Mouse (Mus musculus): ENCODE measurements around the gene Thra.

Gene Thra

DNA sequence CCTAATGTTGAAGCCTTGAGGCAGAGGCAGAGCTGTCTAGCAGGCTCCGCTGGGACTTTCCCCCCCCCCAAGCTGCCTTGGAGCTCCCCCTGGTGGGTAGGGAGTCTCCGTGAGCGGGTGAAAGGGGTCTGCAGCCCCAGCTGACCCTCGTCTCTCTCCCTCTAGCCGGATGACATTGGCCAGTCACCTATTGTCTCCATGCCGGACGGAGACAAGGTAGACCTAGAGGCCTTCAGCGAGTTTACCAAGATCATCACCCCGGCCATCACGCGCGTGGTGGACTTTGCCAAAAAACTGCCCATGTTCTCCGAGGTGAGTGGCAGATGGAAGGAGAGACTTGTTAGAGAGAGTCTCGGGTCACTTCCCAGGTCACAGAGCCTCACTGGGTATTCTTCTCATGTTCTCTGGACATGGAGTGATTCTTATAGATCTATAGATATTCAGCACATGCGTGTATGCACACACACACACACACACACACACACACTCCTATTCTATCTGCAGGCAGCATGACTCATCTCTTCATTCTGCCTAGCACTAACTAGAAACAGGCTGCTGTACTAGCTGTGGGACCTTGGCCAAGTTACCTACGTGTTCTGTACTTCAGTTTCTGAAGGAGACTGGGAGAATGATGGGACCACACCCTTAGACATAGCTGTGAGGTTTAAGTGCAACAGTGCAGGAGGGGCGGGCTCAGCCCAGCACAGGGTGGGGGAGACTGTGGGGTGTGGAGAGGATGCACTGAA, 22.5 kb downstream of the Thra start:
- intact Hi-C loops (cut with DNase I), result no loop called here

DNA sequence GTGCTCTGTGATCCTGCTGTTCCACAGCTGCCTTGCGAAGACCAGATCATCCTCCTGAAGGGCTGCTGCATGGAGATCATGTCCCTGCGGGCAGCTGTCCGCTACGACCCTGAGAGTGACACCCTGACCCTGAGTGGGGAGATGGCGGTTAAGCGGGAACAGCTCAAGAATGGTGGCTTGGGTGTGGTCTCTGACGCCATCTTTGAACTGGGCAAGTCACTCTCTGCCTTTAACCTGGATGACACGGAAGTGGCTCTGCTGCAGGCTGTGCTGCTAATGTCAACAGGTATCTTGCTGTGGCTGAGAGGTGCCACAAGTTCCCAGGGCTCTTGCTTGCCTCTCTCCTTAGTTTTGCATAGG, 23.0 kb downstream of the Thra start:
- intact Hi-C loops (cut with DNase I), result no loop called here

DNA sequence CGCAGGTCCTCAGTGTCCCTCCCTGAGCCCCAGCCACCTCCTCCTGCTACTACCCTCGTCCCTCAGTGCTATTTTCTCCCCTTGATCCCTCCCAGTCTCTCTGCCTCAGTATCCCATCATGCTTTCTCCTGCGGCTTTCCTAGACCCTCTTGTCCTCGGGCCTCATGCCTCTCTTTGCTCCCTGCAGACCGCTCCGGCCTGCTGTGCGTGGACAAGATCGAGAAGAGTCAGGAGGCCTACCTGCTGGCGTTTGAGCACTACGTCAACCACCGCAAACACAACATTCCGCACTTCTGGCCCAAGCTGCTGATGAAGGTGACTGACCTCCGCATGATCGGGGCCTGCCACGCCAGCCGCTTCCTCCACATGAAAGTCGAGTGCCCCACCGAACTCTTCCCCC, 23.7 kb downstream of the Thra start:
- intact Hi-C loops (cut with DNase I), result no loop called here

DNA sequence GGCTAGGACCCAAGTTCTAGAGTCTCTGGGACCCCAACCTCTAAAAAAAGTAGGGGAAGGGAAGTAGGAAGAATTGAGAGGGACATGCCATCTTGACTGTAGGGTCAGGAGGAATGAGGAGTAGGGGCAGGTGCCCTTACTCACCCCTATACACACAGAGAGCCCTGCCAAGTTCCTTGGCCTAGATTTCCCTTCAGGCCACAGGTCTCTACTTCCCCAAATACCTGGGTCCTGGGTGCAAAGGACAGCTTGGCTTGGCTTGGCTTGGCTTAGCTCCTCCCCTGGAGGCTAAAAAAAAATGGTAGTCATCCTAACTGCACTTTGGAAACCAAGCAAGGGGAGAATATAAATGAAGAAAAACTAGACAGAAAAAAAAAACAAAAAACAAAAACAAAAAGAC, 24.3 kb downstream of the Thra start:
- intact Hi-C loops (cut with DNase I), result no loop called here

DNA sequence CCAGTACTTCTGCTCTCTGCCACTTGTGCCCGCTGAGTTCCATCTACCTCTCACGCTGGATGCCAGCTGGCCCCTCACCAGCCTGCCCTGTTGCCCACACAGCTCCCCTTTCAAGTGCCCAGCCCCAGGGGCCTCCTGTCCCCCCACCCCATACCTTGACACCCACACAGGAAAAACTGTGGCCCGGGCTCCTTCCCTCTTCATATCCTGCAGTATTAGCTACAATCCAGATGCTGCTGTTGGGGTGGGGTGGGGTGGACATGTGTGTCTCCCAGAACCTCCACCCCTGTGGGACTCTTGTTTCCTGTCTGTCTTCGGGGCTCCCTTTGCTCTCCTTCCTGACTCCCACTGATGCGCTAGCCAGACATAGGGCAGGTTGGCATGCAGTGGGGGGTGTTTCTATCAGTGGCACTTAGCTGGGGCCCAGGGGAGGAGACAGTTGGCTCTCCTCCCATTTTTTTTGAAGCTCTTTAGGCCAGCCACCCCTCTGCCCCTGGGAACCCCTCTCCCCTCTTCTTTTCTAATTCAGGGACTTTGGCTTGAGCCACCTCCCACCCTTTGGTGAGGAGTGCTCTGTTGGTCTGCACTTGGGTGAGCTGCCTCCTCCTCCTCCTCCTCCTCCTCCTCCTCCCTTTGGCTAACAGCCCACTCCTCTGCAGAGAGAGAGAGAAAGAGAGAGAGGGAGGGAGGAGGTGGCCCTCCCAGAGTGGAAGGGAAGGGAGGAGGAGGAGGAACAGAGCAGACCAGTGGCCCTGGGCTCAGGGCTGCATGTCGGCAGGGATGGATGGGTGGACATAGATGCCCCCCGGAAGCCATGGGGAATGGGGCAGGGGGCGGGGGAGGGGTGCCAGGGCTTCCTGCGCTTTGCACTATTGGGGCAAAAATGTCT, 25.2 kb downstream of the Thra start:
- intact Hi-C loops (cut with DNase I), result no loop called here

DNA sequence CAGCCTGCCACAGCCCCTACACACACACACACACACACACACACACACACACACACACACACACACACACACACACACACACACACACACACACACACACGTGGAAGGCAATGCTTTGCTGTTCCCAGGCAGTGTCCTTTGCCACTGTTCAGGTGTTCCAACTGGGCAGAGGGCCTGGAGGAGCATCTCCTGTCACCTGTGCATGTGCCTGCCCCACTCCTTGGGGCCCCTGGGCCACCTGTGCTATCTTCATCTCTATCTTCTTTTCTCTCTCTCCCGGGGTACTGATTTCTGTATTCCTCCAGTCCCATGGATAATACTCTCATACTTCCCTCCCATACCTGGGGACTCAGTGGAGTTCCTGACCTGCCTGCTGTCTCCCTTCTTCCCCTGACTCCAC, 25.9 kb downstream of the Thra start:
- intact Hi-C loops (cut with DNase I), result no loop called here

DNA sequence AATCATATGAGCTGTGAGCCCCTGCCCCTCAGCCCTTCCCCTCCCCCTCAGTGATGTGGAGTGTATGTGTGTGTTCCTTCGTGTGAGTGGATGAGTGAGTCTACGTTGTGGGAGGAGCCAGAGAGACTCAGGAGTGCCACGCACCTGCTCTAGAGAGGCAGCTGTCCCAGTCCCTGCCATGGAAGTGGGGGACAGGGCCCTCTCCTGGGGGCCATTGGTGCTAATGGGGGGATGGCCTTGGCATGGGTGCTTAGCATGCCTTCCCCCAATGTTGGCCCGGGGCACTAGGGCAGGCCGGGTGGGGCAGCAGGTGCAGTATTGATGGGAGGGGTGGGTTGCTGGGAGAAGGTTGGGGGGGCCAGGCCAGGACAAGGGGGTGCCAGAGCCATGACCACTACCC, 26.4 kb downstream of the Thra start:
- intact Hi-C loops (cut with DNase I), result no loop called here

DNA sequence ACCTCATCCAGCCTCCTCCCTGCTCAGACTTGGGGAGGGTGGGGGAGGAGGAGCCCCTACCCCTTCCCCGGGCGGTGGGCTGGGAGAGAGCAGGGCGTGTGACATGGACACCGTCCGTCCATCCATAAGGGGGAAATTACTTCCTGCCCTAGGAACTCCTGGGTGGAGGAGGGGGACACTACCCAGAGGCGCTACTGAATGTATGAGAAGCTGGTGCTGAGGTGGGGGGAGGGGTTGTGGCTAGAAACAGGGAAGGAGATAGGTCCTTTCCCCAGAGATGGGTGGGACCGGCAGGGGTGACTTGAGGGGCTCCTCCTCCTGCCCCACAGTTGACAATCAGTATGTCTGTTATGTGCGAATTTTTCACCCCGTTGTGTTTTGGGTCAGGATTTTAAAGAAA, 26.8 kb downstream of the Thra start:
- intact Hi-C loops (cut with DNase I), result no loop called here

DNA sequence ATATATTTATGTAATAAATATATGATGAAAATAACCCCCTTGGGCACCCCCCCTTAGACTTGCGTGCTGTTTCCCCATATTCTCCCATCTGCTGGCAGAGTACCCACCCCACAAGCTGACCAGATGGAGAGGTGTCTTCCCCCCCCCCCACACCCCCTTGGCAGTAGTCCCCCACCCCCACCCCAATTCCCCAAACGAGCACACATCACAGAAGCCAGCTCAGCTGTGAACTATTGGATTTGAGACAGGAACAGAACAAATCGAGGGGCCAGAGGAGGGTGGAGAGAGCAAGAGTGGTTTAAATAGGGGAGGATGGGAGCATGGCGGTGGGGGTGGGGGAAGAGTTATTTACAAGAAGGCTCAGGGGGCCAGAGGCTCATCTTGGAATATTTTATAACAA, 27.3 kb downstream of the Thra start:
- intact Hi-C loops (cut with DNase I), result no loop called here

DNA sequence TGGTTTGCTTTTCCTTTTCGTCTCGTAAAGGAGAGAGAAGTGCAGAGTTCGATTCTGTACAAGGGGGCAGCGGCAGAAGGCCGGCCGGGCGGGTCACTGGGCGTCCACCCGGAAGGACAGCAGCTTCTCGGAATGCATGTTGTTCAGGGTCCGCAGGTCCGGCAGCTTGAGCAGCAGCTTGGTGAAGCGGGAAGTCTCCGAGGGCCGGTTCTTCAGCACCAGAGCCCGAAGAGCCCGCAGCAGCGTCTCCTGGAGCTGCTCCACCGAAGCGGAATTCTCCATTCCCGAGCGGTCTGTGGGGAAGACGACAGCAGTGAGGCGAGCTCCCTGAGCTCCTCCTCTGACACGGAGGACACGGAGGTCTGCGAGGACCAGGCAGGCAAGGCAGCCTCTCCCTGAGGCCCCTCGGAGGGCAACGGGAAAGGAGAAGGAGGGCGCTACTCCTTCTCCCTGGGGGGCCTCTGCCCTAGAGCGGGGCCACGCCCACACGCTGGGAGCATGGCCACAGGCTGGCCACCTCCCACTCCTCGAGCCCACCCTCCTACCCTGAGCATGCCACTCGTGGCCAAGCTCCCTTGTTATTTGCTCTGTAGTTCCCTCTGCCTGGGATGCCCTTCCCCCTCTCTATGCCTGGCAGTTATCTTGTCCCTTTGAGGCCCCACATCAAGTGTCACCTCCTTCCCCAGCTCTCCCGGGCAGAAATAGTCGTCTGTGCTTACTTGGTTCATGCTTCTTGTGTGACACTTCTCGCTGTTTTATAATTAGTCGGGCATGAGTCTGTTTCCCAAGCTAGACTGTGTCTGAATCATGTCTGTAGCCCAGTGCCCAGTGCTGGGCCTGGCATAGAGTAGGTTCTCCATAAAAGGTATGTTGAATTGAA, 27.9 kb downstream of the Thra start:
- intact Hi-C loops (cut with DNase I), result no loop called here

DNA sequence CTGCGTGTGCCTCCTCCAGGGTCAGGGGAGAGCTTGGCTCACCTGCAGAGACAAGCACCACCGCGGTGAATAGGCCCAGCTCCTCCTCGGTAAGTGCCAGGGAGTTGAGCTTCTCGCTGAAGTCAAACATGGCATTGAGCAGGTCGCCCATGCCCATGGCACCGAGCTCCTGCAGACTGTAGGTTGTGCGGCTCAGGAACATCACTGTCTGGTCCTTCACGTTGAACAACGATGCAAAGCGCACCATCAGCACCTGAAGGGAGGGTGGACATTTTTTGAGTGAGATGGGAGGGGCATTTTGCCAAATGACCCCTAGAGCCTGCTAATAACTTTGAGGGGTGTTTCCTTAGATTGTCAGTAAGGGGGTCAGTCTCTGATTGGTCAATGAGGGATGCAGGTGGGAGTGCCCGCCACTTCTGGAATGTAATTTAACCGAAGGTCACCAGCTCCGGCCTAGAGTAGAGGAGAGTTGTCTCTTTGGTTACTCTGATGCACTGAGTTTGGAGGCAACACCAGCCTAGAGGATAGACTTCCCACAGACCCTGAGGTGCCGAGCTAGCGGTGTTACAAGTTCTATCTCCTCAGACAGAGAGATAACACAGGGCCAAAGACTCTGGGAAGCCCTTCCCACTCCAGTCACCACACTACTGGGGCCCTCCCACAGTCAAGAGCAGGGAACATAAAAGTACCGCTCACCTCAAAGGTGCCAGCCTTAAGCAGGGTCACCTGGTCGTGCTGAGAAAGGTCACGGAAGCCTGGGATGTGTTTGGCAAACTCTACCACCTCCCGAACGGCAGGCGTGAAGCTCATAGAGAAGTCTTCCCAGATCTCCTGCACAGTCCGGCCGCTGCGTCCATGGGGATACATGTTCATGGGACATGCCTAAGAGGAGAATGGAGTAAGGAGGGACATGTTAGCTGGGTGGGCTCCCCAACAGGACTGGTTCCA, 28.8 kb downstream of the Thra start:
- intact Hi-C loops (cut with DNase I), result no loop called here

DNA sequence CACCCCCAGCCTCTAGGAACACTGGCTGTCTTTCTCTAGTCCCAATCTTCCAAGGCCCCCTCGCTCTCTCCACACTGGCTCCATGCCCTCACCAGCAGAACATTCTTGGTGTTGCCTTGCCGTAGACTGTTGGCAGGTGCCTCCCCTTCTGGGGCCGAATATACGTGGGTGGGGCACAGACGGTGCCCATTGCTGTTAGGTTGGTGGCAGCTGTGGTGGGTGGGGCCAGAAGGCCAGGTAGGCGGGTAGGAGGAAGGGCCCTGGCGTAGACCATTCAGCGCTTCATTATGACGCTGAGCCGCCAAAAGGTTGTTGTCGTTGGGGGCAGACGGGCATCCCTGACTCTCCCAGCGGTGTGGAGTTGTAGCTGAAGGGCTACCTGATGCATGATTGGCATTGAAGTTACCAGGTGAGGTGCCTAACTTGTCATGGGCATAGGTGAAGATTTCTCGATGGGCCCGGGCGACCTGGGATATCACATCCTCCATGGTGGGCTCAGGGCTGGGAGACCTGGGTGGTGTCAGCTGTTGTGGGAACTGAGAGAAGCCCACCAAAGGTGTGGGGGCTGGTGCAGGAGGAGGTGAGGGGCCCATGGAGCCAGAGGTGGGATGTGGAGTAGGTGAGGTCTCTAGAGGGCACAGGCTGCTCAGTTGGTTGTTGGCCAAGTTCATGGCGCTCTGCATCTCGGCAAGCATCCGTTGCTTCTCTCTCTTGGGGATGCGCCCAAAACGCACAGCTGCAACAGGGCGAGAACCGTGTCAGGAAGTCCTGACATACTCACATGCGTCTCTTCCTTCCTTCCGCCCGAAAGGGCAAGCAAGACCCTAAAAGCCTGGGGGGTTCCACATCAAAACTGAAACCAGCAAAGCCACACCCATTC, 29.9 kb downstream of the Thra start:
- intact Hi-C loops (cut with DNase I), result no loop called here

DNA sequence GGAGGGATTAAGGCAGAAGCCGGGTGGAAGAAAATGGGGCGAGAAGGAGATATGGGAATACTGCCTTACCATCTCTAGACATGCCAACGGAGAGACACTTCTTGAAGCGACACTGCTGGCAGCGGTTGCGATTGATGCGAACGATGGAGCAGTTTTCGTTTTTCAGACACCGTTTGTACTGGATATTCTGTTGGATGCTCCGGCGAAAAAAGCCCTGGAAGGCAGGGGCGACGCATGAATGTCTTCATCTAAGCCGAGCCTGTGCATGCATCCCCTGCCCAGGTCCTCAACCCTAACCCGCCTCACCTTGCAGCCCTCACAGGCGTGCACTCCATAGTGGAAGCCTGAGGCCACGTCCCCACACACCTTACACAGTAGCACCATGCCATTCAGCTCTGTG, 30.7 kb downstream of the Thra start:
- intact Hi-C loops (cut with DNase I), result no loop called here

DNA sequence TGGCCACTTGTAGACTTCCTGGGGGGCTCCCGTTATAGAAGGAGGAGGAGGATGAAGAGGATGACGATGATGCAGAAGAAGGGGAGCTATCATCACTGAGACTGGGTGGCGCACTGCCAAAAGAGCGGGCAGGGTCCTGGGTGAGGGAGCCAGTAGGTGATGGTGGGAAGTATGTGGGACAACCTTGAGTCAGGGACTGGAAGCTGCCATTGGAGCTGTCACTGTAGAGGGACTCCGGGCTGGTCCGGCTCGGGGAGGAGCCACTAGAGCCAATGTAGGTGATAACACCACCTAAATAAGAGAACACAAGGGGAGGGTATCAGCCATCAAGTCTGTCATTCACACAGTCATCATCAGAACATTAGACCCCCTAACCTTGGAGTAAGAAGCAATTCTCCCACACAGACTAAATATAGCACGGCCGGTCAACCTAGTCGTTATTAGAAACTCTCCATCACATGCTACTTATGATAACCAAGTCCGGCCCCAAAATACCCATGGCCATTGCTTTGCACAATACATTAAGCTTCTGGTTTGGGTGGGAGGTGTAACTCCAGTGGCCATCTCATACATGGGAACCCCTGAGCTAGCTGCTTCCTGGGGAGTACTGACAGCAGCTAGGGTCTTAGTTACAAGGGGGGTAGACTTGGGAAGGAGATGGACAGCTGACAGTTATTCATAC, 31.5 kb downstream of the Thra start:
- intact Hi-C loops (cut with DNase I), result no loop called here

DNA sequence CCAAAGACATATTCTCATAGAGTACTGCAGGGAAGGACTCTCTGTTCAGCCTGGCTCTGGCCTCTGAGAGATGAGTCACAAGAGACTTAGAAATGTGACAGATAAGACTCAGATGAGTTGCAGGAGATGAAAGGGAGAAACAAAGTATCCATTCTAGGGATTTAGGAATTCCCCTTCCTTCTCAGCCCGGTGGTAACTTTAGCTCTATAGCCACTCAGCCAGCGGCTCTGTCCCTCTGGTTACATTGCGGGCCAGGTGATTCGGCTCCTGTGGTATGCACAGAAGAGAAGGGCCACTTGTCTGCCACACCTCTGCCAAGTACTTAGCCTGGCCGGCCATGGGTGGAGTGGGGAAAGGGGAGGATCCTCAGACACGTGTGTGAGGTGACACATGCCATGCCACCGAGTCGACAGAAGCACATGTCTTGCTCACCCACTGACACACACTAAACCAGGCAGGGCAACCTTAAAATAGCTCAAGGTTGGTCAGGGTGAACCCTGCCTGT, 32.3 kb downstream of the Thra start:
- intact Hi-C loops (cut with DNase I), result no loop called here

DNA sequence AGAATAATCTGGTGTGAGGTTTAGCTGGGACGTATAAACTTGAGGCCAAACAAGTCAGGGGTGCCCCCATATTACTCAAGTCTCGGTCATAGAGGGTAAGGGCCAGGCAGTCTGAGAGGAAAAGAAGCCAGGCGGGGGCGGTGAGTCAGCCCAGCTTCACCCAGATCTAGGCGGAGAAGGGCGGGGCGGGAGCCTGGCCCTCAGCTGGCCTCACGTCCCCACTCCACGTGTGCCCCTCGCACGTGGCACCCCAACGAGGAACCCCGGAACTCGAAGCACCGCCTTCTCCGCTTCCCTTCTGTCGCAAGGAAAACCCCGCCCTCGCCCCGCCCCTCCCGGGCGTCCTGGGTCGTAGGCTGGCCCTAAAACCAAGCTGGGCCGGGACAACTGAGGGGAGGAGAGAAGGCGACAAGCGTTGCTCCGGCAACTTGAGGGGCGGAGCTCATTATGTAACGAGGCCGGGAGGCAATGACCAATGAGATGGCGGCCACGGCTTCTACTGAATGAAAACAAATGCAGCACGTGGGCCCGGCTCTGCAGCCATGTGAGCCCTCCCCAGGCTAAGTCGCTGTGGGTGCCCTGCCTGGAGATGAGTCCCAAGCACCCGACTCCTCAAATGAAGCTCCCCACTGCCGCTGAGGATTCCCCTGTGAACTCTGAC, 33.3 kb downstream of the Thra start:
- intact Hi-C loops (cut with DNase I), result no loop called here

DNA sequence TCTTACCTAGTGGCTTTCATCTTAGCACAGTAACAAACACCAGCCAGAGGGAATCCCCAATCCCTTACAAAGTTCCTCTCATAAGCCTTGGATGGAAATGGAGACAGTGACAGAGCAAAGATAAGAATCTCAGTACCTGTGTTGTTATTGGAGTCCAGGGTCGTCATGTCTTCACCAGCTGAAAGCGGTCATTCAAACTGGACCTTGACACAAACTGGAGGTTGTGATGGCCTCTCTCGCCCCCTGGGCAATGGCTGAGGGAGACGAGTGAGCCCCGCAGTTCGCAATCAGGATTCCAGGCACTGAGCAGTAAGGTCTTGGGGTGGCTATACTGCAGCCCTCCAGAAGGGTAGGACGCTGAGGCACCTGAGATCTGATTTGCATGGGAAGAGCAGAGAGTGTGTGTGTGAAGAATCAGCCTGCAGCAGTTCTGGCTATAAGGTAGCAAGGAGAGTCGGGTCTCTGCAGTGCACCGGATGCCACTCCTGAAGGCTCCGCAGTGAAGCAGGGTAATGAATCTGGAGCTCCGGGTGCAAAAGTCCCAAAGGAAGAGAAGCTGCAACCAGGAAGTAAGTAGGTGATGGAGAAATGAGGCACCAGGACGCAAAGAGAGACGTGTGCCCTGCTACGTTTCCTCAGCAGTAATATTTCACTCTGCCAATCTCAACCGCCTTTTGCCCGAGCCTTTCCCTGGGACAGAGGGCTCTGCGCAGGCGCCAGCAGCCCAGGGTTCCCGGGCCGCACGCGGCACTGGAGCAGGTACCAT, 34.3 kb downstream of the Thra start, which contains the start of gene Nr1d1:
Gene Nr1d1, minus strand, starts transcription at position 752 of the 766 bp plus-strand sequence.
- intact Hi-C loops (cut with DNase I), result no loop called here

Data from adrenal gland (tissue).